Mouse (Mus musculus) kidney, adult 2 months (tissue): Measurements from ENCODE around the gene Plk4. TPM values are rescaled to one million over a fixed set of nuclear protein-coding genes. Genes with fewer than 3 reads are reported as not detected.
A peak's percentile ranks its signal among the peaks of the same experiment; 100 is the strongest.
"Not testable (repeated sequence)": the region's sequence is repeated elsewhere in the genome, so short reads cannot be mapped to it uniquely, and the experiment has no call there.

ENCODE experiments used
- DNase-seq: peaks from one replicate; pipeline ENCODE4 v3.0.0; 2021
- H3K27ac ChIP-seq: fragments of 200-500 bp; 2 replicates; pipeline ENCODE4 v1.5.1; 2012; ENCODE audit warnings: low read depth, low read length, control low read depth, inconsistent platforms; ENCODE audit not compliant: insufficient read depth
- H3K27me3 ChIP-seq: fragments of 200-500 bp; replicated peaks from 2 replicates; pipeline ENCODE4 v1.6.1; 2012; ENCODE audit warnings: mild to moderate bottlenecking, moderate library complexity, low read length, inconsistent platforms; ENCODE audit not compliant: control insufficient read depth, insufficient read depth
- H3K36me3 ChIP-seq: fragments of 200-500 bp; 2 replicates; pipeline ENCODE4 v1.6.1; 2012; ENCODE audit warnings: mild to moderate bottlenecking, moderate library complexity, low read length, inconsistent platforms; ENCODE audit not compliant: control insufficient read depth, insufficient read depth
- H3K4me1 ChIP-seq: fragments of 200-500 bp; 2 replicates; pipeline ENCODE4 v1.6.1; 2011; ENCODE audit warnings: low read length; ENCODE audit not compliant: control insufficient read depth, insufficient read depth
- H3K4me3 ChIP-seq: fragments of 200-500 bp; 2 replicates; pipeline ENCODE4 v1.5.1; 2011; ENCODE audit warnings: mild to moderate bottlenecking, low read depth, low read length, control low read depth; ENCODE audit not compliant: insufficient read depth
- CTCF ChIP-seq: fragments of 200-500 bp; conservative IDR thresholded peaks from 2 replicates; pipeline ENCODE4 v1.5.1; 2011; ENCODE audit warnings: low read depth, mild to moderate bottlenecking, control low read depth, low read length, moderate library complexity, mixed read lengths; ENCODE audit not compliant: insufficient read depth, insufficient read length
- POLR2A ChIP-seq: fragments of 200-500 bp; IDR thresholded peaks from one replicate; pipeline ENCODE4 v1.6.1; 2011; ENCODE audit warnings: low read depth, low read length, control low read depth
- WGBS: fragments of 180-500 bp; shearing (Covaris S2); methylation state at CpG from one replicate; pipeline ENCODE4 v1.1.7; 2018; 5-methylcytosine and 5-hydroxymethylcytosine counted together
- polyA plus RNA-seq: library from polyadenylated mRNA; depleted of rRNA; stranded (reverse); fragments of >200 nt; gene quantifications from 2 replicates; pipeline ENCODE4 v1.2.3, GENCODE M21; 2012

Gene Plk4
- polyA plus RNA-seq, 1 experiment: 1.7 TPM

DNA sequence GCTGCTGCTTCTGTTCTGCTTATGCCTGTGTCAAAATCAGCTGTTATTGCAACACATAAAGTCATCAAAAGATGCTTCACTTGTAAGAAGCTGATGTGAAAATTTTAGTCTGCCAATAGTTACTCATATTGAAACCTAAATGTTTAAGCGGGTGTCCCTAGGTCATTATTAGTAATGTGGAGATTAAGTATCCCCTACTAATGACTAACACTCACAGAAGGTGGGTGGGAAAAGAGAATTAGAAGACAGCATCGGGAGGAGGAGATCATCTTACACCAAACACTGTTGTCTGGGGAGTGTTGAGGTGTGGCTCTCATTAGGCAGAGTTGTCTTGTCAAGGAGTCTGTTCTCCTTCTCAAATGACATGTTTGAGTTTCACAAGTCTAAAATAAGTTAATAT is 7.1 kb downstream of the Plk4 start:
- 37% methylated on average over 2 of the region's 2 CpGs for WGBS
- Histone ChIP-seq H3K4me3 (no peak overlapping the region), H3K27ac (no peak overlapping the region), H3K36me3 (no peaks in the 10 kb centered on the region), H3K27me3 (no peaks in the 10 kb centered on the region), H3K4me1 (no peaks in the 10 kb centered on the region)
- no peak for DNase-seq
- TF ChIP-seq POLR2A (no peak), CTCF (no peak)

GRCm38 (mm10) chr3:40808686-40809085 is 8.9 kb downstream of the Plk4 start:
- no peaks in the 10 kb centered on the region for H3K36me3 ChIP-seq
- WGBS: 83% methylated on average over 10 of the region's 10 CpGs
- H3K27ac ChIP-seq: no peak overlapping the region
- DNase-seq: no peak
- H3K4me1 ChIP-seq: no peaks in the 10 kb centered on the region
- no peaks in the 10 kb centered on the region for H3K27me3 ChIP-seq
- TF ChIP-seq POLR2A (no peak), CTCF (no peak)
- H3K4me3 ChIP-seq: no peak overlapping the region

- Histone ChIP-seq H3K4me1 (no peaks in the 10 kb centered on the region), H3K27ac (no peak overlapping the region), H3K36me3 (no peaks in the 10 kb centered on the region), H3K4me3 (no peak overlapping the region), H3K27me3 (no peaks in the 10 kb centered on the region)
- no peak for DNase-seq
- TF ChIP-seq POLR2A (no peak), CTCF (no peak)
- WGBS: 72% methylated on average over 2 of the region's 2 CpGs
Measured at GRCm38 (mm10) chr3:40809894-40810293, 10.1 kb downstream of the Plk4 start.

GRCm38 (mm10) chr3:40813275-40813674 is 13.5 kb downstream of the Plk4 start:
- no peak overlapping the region for H3K4me3 ChIP-seq
- no peaks in the 10 kb centered on the region for H3K27me3 ChIP-seq
- 94% methylated on average over 2 of the region's 2 CpGs for WGBS
- no peaks in the 10 kb centered on the region for H3K4me1 ChIP-seq
- no peaks in the 10 kb centered on the region; the same call in 1 of the 2 replicates for H3K36me3 ChIP-seq
- H3K27ac ChIP-seq: no peak overlapping the region
- no peak for DNase-seq
- TF ChIP-seq CTCF (no peak), POLR2A (no peak)

DNA sequence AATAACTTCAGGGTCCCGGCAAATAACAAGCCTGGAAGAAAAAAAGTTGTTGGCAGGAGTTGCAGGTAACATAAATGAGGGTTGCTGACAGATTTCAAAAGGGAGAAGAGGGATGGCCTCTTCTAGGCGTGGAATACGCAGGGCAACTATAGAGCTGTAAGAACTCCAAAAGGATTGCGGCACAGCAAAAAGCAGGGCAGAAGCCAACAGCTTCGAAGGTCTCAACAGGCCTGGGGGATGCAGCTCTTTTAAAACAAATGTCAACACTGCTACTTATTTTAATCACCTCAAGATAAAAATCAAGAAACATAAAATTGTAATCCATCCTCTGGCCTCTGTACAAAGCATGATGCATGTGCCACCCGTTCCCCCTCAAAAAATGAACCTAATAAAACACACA is 45.7 kb downstream of the Plk4 start:
- not testable (repeated sequence) for H3K4me3 ChIP-seq, DNase-seq, H3K27ac ChIP-seq

DNA sequence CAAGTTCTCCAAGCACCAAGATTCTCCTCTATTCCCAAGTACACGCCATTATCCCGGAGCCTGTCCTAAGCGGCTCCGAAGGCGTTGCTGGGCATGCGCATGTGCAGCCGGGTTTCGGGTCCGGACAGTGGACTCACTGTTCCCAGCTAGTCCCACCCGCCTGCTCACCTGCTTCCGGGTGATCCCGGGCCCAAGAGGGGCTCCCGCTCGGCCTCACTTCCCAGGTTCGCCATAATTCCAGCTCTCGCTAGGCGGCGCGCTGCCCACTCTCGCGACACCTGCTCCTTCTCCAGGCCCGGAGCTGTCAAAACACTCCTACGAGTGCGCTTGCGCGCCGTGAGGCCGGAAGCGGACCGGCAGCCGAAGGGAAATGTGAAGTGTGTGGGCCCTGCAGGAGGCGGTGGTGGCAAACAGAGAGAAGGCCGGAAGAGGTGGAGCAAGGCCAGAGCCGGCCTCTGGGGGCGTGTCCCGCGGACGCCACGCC is 46.7 kb downstream of the Plk4 start, which contains the start of gene Mfsd8:
Gene Mfsd8 (minus strand): TSS at position 414 of the 484 bp plus-strand sequence.
- not testable (repeated sequence) for H3K4me1 ChIP-seq, H3K27me3 ChIP-seq, H3K36me3 ChIP-seq
- under 1% methylated on average over 38 of the region's 39 CpGs for WGBS
- Histone ChIP-seq H3K27ac (peak within 1 kb of the TSS; percentile 76), H3K4me3 (peak within 1 kb of the TSS; percentile 77)
- peak; percentile 45; the same call in 1 of the 2 replicates for TF ChIP-seq CTCF
- peak; percentile 99 for DNase-seq

More for the DNA sequence above, 45.7 kb downstream of the Plk4 start:
- not testable (repeated sequence) for H3K36me3 ChIP-seq, H3K4me1 ChIP-seq, H3K27me3 ChIP-seq
- WGBS: 64% methylated on average over 6 of the region's 6 CpGs

GRCm38 (mm10) chr3:40846957-40847017 is 47.0 kb downstream of the Plk4 start, which contains the start of gene Abhd18:
Gene Abhd18, plus strand, starts transcription at chr3:40846970.
- peak within 1 kb of the TSS; percentile 77 for H3K4me3 ChIP-seq
- WGBS: 0% methylated on average over 2 of the region's 4 CpGs
- H3K27me3 ChIP-seq, DNase-seq, H3K36me3 ChIP-seq, H3K4me1 ChIP-seq: not testable (repeated sequence)
- peak within 1 kb of the TSS; percentile 76 for H3K27ac ChIP-seq

GRCm38 (mm10) chr3:40847018-40847417 is 47.2 kb downstream of the Plk4 start:
- under 1% methylated on average over 18 of the region's 21 CpGs for WGBS
- peak overlapping the region; percentile 57 for H3K27ac ChIP-seq
- peak; percentile 65 for DNase-seq
- not testable (repeated sequence) for H3K4me1 ChIP-seq, H3K27me3 ChIP-seq, H3K36me3 ChIP-seq
- H3K4me3 ChIP-seq: peak overlapping the region; percentile 77
- peak; percentile 37 for TF ChIP-seq CTCF

GRCm38 (mm10) chr3:40847936-40848335 is 48.1 kb downstream of the Plk4 start:
- DNase-seq, H3K36me3 ChIP-seq, H3K4me1 ChIP-seq, H3K4me3 ChIP-seq, H3K27ac ChIP-seq, H3K27me3 ChIP-seq: not testable (repeated sequence)
- WGBS: 92% methylated on average over 2 of the region's 2 CpGs

DNA sequence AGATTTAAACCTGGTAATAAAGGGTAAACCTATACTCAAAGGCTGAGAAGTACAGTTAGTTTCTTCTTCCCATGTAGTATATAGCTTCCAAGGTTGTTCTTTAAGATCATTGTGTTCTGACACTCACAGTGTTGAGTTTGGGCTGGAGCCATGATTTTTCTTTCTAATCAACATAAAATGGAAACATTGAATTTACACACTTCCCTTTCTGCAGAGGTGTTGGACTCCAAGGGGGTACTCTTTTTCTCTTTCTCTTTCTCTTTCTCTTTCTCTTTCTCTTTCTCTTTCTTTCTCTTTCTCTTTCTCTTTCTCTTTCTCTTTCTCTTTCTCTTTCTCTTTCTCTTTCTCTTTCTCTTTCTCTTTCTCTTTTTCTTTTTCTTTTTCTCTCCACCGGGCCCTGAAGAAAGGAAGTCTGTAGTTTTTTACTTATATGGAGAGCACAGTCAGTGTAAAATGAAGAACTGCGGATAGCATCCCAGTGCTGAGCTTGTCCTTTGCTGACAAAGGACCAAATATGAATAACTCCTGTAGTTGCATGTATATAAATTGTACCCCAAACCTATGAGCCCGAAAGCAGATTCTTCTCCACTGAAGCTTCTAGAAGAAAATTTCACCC is 53.4 kb downstream of the Plk4 start:
- not testable (repeated sequence) for H3K27me3 ChIP-seq, DNase-seq, H3K4me1 ChIP-seq, H3K27ac ChIP-seq, H3K36me3 ChIP-seq, H3K4me3 ChIP-seq
- WGBS: 94% methylated on average over 3 of the region's 3 CpGs
